ENCODE assay signal across 17 mouse cellular contexts in genomic region chr13:53466189-53466866, GRCm38 (mm10). TPM values are rescaled to one million over a fixed set of nuclear protein-coding genes. Genes with fewer than 3 reads are reported as not detected.
A peak's percentile ranks its signal among the peaks of the same experiment; 100 is the strongest.
DNase-seq lines count a peak whose midpoint lies in the region; ATAC-seq and TF ChIP-seq lines count a peak whose summit lies in the region.
"Had no signal": no experiment of that assay in that cellular context is flagged by ENCODE, and none has a peak within 500 bp of the region (broad histone marks: within the 10 kb centered on the region; RNA-seq: fewer than 3 reads in every experiment).

No protein-coding gene starts in this region.

- no peak for ATAC-seq in heart, embryonic 11.5 days (replicated peaks; ENCODE audit: insufficient number of reproducible peaks, low FRiP score, low TSS enrichment)
- no peak for ATAC-seq in embryonic facial prominence, embryonic 14.5 days (ENCODE audit: low read depth)
- no peak for ATAC-seq in limb, embryonic 12.5 days (ENCODE audit: insufficient number of reproducible peaks, insufficient read depth, low FRiP score, low TSS enrichment, low read depth)
- ATAC-seq: activated CD4-positive, CD25-positive, alpha-beta regulatory T cell, adult 4 months; inflammation-experienced regulatory T-cells, adult 6 months had no signal

- H3K4me3 ChIP-seq in heart, embryonic 11.5 days (ENCODE audit: low read depth, low read length): peak overlapping the region; percentile 35
- peak overlapping the region; percentile 45; the same call in 1 of the 2 replicates for H3K4me3 ChIP-seq in E14TG2a.4 (replicated peaks; ENCODE audit: low read length)
- peak overlapping the region; percentile 18 for H3K4me3 ChIP-seq in embryonic facial prominence, embryonic 14.5 days (ENCODE audit: low read depth, low read length)
- peak overlapping the region; percentile 29 for H3K4me3 ChIP-seq in limb, embryonic 12.5 days (replicated peaks)
- H3K4me3 ChIP-seq: erythroblast, embryonic 14.5 days; liver, embryonic 13.5 days had no signal

- TF ChIP-seq CTCF in E14TG2a.4 (conservative IDR thresholded peaks at IDR 0.05; ENCODE audit: low read length): no peak

- intact Hi-C loops in heart, postnatal 36 days (cut with DNase I): no loop called here
- intact Hi-C loops in left cerebral cortex, postnatal 25 days (cut with DNase I): loop anchor here (10.0 kb wide), 1 partner anchor 128 kb away; no protein-coding TSS in a partner anchor

- H3K27ac ChIP-seq in heart, embryonic 11.5 days (ENCODE audit: low read depth, low read length): no peak overlapping the region
- H3K27ac ChIP-seq in embryonic facial prominence, embryonic 14.5 days (replicated peaks; ENCODE audit: low read depth, low read length): peak overlapping the region; percentile 54
- peak overlapping the region; percentile 85 for H3K27ac ChIP-seq in limb, embryonic 12.5 days
- H3K27ac ChIP-seq: liver, embryonic 13.5 days; macrophage; stomach, postnatal 0 days had no signal

- 6% methylated on average over 18 of the region's 18 CpGs for WGBS in heart, embryonic 11.5 days (ENCODE audit: insufficient replicate concordance)
- WGBS in embryonic facial prominence, embryonic 14.5 days: 10% methylated on average over 18 of the region's 18 CpGs
- WGBS in limb, embryonic 12.5 days: 2% methylated on average over 18 of the region's 18 CpGs

- H3K36me3 ChIP-seq in heart, embryonic 11.5 days (ENCODE audit: control insufficient read depth, insufficient read depth, low read length): no peaks in the 10 kb centered on the region
- no peaks in the 10 kb centered on the region for H3K36me3 ChIP-seq in E14TG2a.4 (ENCODE audit: insufficient read depth, low read length)
- H3K36me3 ChIP-seq in embryonic facial prominence, embryonic 14.5 days (ENCODE audit: control insufficient read depth, insufficient read depth, low read length): no peaks in the 10 kb centered on the region
- no peaks in the 10 kb centered on the region for H3K36me3 ChIP-seq in limb, embryonic 12.5 days
- H3K36me3 ChIP-seq: liver, embryonic 13.5 days had no signal

- no peaks in the 10 kb centered on the region for H3K9me3 ChIP-seq in heart, embryonic 11.5 days (replicated peaks; ENCODE audit: control insufficient read depth, low read length)
- H3K9me3 ChIP-seq in E14TG2a.4 (ENCODE audit: low read length): no peaks in the 10 kb centered on the region
- no peaks in the 10 kb centered on the region for H3K9me3 ChIP-seq in embryonic facial prominence, embryonic 14.5 days (ENCODE audit: control insufficient read depth, low read length)
- no peaks in the 10 kb centered on the region for H3K9me3 ChIP-seq in limb, embryonic 12.5 days
- H3K9me3 ChIP-seq: liver, embryonic 13.5 days had no signal

- peak overlapping the region; percentile 66 for H3K4me2 ChIP-seq in heart, embryonic 11.5 days
- peak overlapping the region; percentile 79 for H3K4me2 ChIP-seq in embryonic facial prominence, embryonic 14.5 days (ENCODE audit: low read depth, low read length)
- peak overlapping the region; percentile 53 for H3K4me2 ChIP-seq in limb, embryonic 12.5 days
- H3K4me2 ChIP-seq: liver, embryonic 13.5 days had no signal

- H3K27me3 ChIP-seq in heart, embryonic 11.5 days (ENCODE audit: control insufficient read depth, insufficient read depth, low read length): peaks cover 60% of the 10 kb centered on the region
- peaks cover 90% of the 10 kb centered on the region for H3K27me3 ChIP-seq in E14TG2a.4 (ENCODE audit: insufficient read depth, low read length)
- H3K27me3 ChIP-seq in embryonic facial prominence, embryonic 14.5 days (replicated peaks; ENCODE audit: control insufficient read depth, insufficient read depth, low read length): peaks cover 89% of the 10 kb centered on the region
- H3K27me3 ChIP-seq in limb, embryonic 12.5 days: peaks cover 81% of the 10 kb centered on the region

- no peak for DNase-seq in heart, postnatal 36 days
- no peak for DNase-seq in embryonic facial prominence, embryonic 14.5 days (ENCODE audit: low spot score)
- no peak for DNase-seq in ovary, postnatal 14 days (ENCODE audit: low spot score)
- DNase-seq in left cerebral cortex, postnatal 25 days (ENCODE audit: low spot score in 2 of 2): no peak
- DNase-seq in left cerebral cortex, adult 8-10 months (ENCODE audit: low spot score in 2 of 2): no peak
- DNase-seq: cerebellum, adult 8-10 months; kidney, postnatal 25 days; liver, embryonic 13.5 days had no signal

- no peak overlapping the region for H3K9ac ChIP-seq in heart, embryonic 11.5 days (ENCODE audit: low read depth, low read length)
- H3K9ac ChIP-seq in embryonic facial prominence, embryonic 14.5 days (ENCODE audit: low read depth, low read length): peak overlapping the region; percentile 48
- peak overlapping the region; percentile 51 for H3K9ac ChIP-seq in limb, embryonic 12.5 days (replicated peaks)
- H3K9ac ChIP-seq: liver, embryonic 13.5 days had no signal

- peaks cover 7% of the 10 kb centered on the region; the same call in 1 of the 2 replicates for H3K4me1 ChIP-seq in heart, embryonic 11.5 days (ENCODE audit: control insufficient read depth, insufficient read depth, low read length)
- peaks cover 79% of the 10 kb centered on the region for H3K4me1 ChIP-seq in E14TG2a.4 (replicated peaks; ENCODE audit: low read depth, low read length)
- H3K4me1 ChIP-seq in embryonic facial prominence, embryonic 14.5 days (ENCODE audit: control insufficient read depth, insufficient read depth, low read length): peaks cover 14% of the 10 kb centered on the region
- H3K4me1 ChIP-seq in limb, embryonic 12.5 days (replicated peaks): peaks cover 56% of the 10 kb centered on the region
- H3K4me1 ChIP-seq: liver, embryonic 13.5 days had no signal

RNA-seq across cellular contexts. Expression of gene Msx2, which starts 6.5 kb away (rescaled TPM):
- polyA plus RNA-seq in heart, embryonic 11.5 days (2014; fragmentation: Nextera tagmentation; extraction: Ambion mirVana): 10.8 and 10.9 TPM in 2 replicates
- total RNA-seq in heart, postnatal 36 days (2021): under 1 TPM; 0.62 to 0.67 TPM
- 11.5 and 11.6 TPM in 2 replicates for polyA plus RNA-seq in embryonic facial prominence, embryonic 14.5 days (2014; fragmentation: Nextera tagmentation; extraction: Ambion mirVana)
- 64.2 and 72.0 TPM in 2 replicates for polyA plus RNA-seq in limb, embryonic 12.5 days (2016; fragmentation: Nextera tagmentation; extraction: Ambion mirVana)
- under 1 TPM; 0.43 to 0.46 TPM for total RNA-seq in left cerebral cortex, postnatal 25 days (2021)
- under 1 TPM in 3 of 4 experiments, not detected in 1; 0.25 to 0.34 (median 0.26) TPM for total RNA-seq in left cerebral cortex, adult 8-10 months (2022)
- total RNA-seq: neutrophil, adult 5-6 weeks had no signal
- polyA plus RNA-seq: activated CD4-positive, CD25-positive, alpha-beta regulatory T cell, adult 4 months; erythroblast, embryonic 14.5 days; macrophage had no signal
